ENCODE assay signal across 20 mouse cellular contexts in the genomic region with DNA sequence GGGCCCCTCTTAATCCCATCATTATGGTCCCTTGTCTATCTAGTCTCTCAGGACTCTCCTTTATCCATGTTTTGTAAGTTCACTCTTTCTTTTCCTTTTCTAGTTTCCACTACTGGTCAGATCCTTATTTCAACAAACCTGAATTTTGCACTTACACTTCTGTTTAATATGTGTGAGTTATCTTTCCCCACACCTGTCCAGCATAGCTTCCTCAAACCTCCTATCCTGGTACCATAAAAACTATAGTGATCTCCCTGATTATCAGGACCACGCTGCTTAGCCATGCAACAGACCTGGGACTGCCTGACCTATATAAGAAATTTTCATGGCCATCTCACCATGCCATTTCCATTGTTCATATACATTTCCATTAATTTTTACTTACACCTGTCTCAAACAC.
A peak's percentile ranks its signal among the peaks of the same experiment; 100 is the strongest.
DNase-seq lines count a peak whose midpoint lies in the region; ATAC-seq and TF ChIP-seq lines count a peak whose summit lies in the region.
"Had no signal": no experiment of that assay in that cellular context is flagged by ENCODE, and none has a peak within 500 bp of the region (broad histone marks: within the 10 kb centered on the region; RNA-seq: fewer than 3 reads in every experiment).

No protein-coding gene starts in this region.

- no peaks in the 10 kb centered on the region for H3K27me3 ChIP-seq in liver, embryonic 12.5 days (replicated peaks)
- no peaks in the 10 kb centered on the region for H3K27me3 ChIP-seq in liver, postnatal 0 days (ENCODE audit: insufficient read depth, low read length)
- no peaks in the 10 kb centered on the region for H3K27me3 ChIP-seq in small intestine, adult 2 months (ENCODE audit: control insufficient read depth, insufficient read depth, low read length)
- H3K27me3 ChIP-seq: CH12.LX; embryonic facial prominence, embryonic 12.5 days; forebrain, embryonic 15.5 days; heart, embryonic 15.5 days; hindbrain, embryonic 13.5 days had no signal

- DNase-seq in liver, postnatal 0 days, result no peak
- DNase-seq in 416B (ENCODE audit: low read depth) (peak; percentile 21), MEL-GATA-1-ER (ENCODE audit: extremely low read depth, low read depth) (peak; percentile 59)
- DNase-seq in frontal cortex, postnatal 14 days (ENCODE audit: low spot score in 2 of 2), result no peak
- DNase-seq: adrenal gland, postnatal 10 days; cerebellum, adult 2 months; cerebellum, postnatal 14 days; embryo, embryonic 11 days; gastrocnemius, postnatal 14 days had no signal

- peaks cover 45% of the 10 kb centered on the region for H3K4me1 ChIP-seq in liver, embryonic 12.5 days
- H3K4me1 ChIP-seq in liver, postnatal 0 days (ENCODE audit: insufficient read depth), result peaks cover 8% of the 10 kb centered on the region
- H3K4me1 ChIP-seq in small intestine, adult 2 months (ENCODE audit: control insufficient read depth, insufficient read depth, insufficient read length, low read length), result no peaks in the 10 kb centered on the region
- H3K4me1 ChIP-seq: embryonic facial prominence, embryonic 12.5 days; forebrain, embryonic 15.5 days; heart, embryonic 15.5 days; hindbrain, embryonic 13.5 days had no signal

- H3K9me3 ChIP-seq in liver, embryonic 12.5 days (replicated peaks), result no peaks in the 10 kb centered on the region
- H3K9me3 ChIP-seq in liver, postnatal 0 days (ENCODE audit: low read length), result no peaks in the 10 kb centered on the region
- H3K9me3 ChIP-seq: embryonic facial prominence, embryonic 12.5 days; forebrain, embryonic 15.5 days; heart, embryonic 15.5 days; hindbrain, embryonic 13.5 days had no signal

- ATAC-seq in liver, embryonic 12.5 days, result no peak
- ATAC-seq in liver, postnatal 0 days, result no peak
- ATAC-seq in monocyte, adult 5-6 weeks (replicated peaks; ENCODE audit: insufficient number of reproducible peaks, low FRiP score, low TSS enrichment, poor library complexity, severe bottlenecking), result no peak
- ATAC-seq: forebrain, embryonic 15.5 days; hindbrain, postnatal 0 days had no signal

- no peak overlapping the region; the same call in 1 of the 2 replicates for H3K27ac ChIP-seq in liver, embryonic 12.5 days
- H3K27ac ChIP-seq in liver, postnatal 0 days (ENCODE audit: low read depth), result no peak overlapping the region
- H3K27ac ChIP-seq in small intestine, adult 2 months (ENCODE audit: insufficient read depth, low read depth, low read length), result peak overlapping the region; percentile 49; the same call in 1 of the 2 replicates
- H3K27ac ChIP-seq: embryonic facial prominence, embryonic 12.5 days; forebrain, embryonic 15.5 days; heart, adult 2 months; heart, embryonic 15.5 days; hindbrain, embryonic 13.5 days; hindbrain, postnatal 0 days had no signal

- no peak for TF ChIP-seq EP300 in liver, postnatal 0 days (IDR thresholded peaks at IDR 0.05; ENCODE audit: low read depth)

- TF ChIP-seq CTCF in liver, postnatal 0 days (IDR thresholded peaks at IDR 0.05; ENCODE audit: low read depth), result no peak
- no peak for TF ChIP-seq CTCF in small intestine, adult 2 months (IDR thresholded peaks at IDR 0.05; ENCODE audit: extremely low read depth, insufficient read length, insufficient replicate concordance, low read depth, low read length)

- WGBS in liver, embryonic 12.5 days (ENCODE audit: insufficient replicate concordance), result 34% methylated on average over 1 of the region's 1 CpGs
- 52% methylated on average over 1 of the region's 1 CpGs for WGBS in liver, postnatal 0 days (ENCODE audit: insufficient replicate concordance)
- WGBS in small intestine, adult 2 months, result 80% methylated on average over 1 of the region's 1 CpGs

- H3K4me3 ChIP-seq in liver, embryonic 12.5 days, result no peak overlapping the region
- no peak overlapping the region for H3K4me3 ChIP-seq in liver, postnatal 0 days (ENCODE audit: low read depth, low read length)
- H3K4me3 ChIP-seq in small intestine, adult 2 months (ENCODE audit: low read depth, low read length), result no peak overlapping the region
- H3K4me3 ChIP-seq: embryonic facial prominence, embryonic 12.5 days; forebrain, embryonic 15.5 days; heart, adult 2 months; heart, embryonic 15.5 days; hindbrain, embryonic 13.5 days had no signal

- no peak for TF ChIP-seq POLR2A in small intestine, adult 2 months (IDR thresholded peaks at IDR 0.05; ENCODE audit: low read depth, low read length)

- no peaks in the 10 kb centered on the region for H3K36me3 ChIP-seq in liver, embryonic 12.5 days
- no peaks in the 10 kb centered on the region for H3K36me3 ChIP-seq in liver, postnatal 0 days (replicated peaks; ENCODE audit: insufficient read depth, low read length)
- no peaks in the 10 kb centered on the region for H3K36me3 ChIP-seq in small intestine, adult 2 months (ENCODE audit: control insufficient read depth, insufficient read depth, low read length)
- H3K36me3 ChIP-seq: embryonic facial prominence, embryonic 12.5 days; forebrain, embryonic 15.5 days; heart, embryonic 15.5 days; hindbrain, embryonic 13.5 days had no signal

- peak overlapping the region; percentile 54; the same call in 1 of the 2 replicates for H3K4me2 ChIP-seq in liver, embryonic 12.5 days
- no peak overlapping the region for H3K4me2 ChIP-seq in liver, postnatal 0 days (ENCODE audit: low read depth, low read length)
- H3K4me2 ChIP-seq: embryonic facial prominence, embryonic 12.5 days; forebrain, embryonic 15.5 days; heart, embryonic 11.5 days; heart, embryonic 15.5 days; hindbrain, embryonic 13.5 days had no signal

- no peak overlapping the region for H3K9ac ChIP-seq in liver, embryonic 12.5 days
- no peak overlapping the region for H3K9ac ChIP-seq in liver, postnatal 0 days (replicated peaks)
- H3K9ac ChIP-seq: embryonic facial prominence, embryonic 12.5 days; forebrain, embryonic 15.5 days; heart, embryonic 15.5 days; hindbrain, embryonic 13.5 days had no signal

Comparison
In these comparisons a context has a peak if more than half of its experiments do, and no peak if none do; other contexts are left out.
1. DNase-seq: peak in 416B (single experiment) and MEL-GATA-1-ER (single experiment); none in liver, postnatal 0 days (single experiment) and frontal cortex, postnatal 14 days (0 of 2).